Mouse (Mus musculus) E14TG2a.4 (cell line): ENCODE results near the gene Gm17359.

Experiments used
- CTCF ChIP-seq: conservative IDR thresholded peaks from 2 replicates; pipeline ENCODE4 v1.5.1; 2014; ENCODE audit warnings: low read length
- NANOG ChIP-seq: IDR thresholded peaks from 2 replicates; pipeline ENCODE4 v1.6.1; 2014; ENCODE audit warnings: borderline replicate concordance, low read length, mixed read lengths
- POU5F1 ChIP-seq: IDR thresholded peaks from 2 replicates; pipeline ENCODE4 v1.6.1; 2014; ENCODE audit warnings: low read length, borderline replicate concordance

DNA sequence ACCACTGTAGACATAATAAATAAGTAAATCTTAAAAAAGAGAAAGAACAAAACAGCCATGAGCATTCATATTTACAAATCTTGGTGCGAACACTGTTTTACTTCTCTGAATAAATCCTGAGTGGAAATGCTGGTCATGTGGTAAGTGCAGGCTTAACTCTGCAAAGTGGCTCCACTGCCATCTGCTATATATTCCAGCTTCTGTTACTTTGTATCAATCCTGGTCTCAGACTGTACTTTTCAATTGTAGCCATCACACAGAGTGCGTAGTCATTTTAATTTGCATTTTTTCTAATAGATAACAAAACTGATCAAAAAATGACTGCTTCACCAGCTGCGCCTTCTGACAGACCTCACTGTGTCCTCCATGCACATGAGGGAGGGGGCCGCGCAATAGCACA lies 133.0 kb downstream of the Gm17359 start:
- TF ChIP-seq CTCF, result no peak
- TF ChIP-seq NANOG, result no peak
- no peak for TF ChIP-seq POU5F1
